Comparison of ENCODE assay signal across 11 mouse cellular contexts in genomic region chr7:68696908-68697307, GRCm38 (mm10). TPM values are rescaled to one million over a fixed set of nuclear protein-coding genes. Genes with fewer than 3 reads are reported as not detected.
DNase-seq lines count a peak whose midpoint lies in the region; ATAC-seq and TF ChIP-seq lines count a peak whose summit lies in the region.
"Had no signal": no experiment of that assay in that cellular context is flagged by ENCODE, and none has a peak within 500 bp of the region (broad histone marks: within the 10 kb centered on the region; RNA-seq: fewer than 3 reads in every experiment).

No protein-coding gene starts in this region.

- ATAC-seq in liver, embryonic 11.5 days (replicated peaks; ENCODE audit: low FRiP score), result no peak; the same call in 1 of the 2 replicates
- ATAC-seq in kidney, embryonic 16.5 days (ENCODE audit: low FRiP score, low TSS enrichment), result peak; percentile 57; the same call in 1 of the 2 replicates
- ATAC-seq in forebrain, embryonic 16.5 days, result no peak

- H3K79me2 ChIP-seq in liver, adult 2 months (ENCODE audit: control insufficient read depth, insufficient read depth, low read length), result no peaks in the 10 kb centered on the region

- H3K9me3 ChIP-seq in liver, embryonic 11.5 days (ENCODE audit: control insufficient read depth, low read length), result no peaks in the 10 kb centered on the region
- H3K9me3 ChIP-seq in kidney, embryonic 16.5 days (ENCODE audit: low read length), result no peaks in the 10 kb centered on the region
- no peaks in the 10 kb centered on the region for H3K9me3 ChIP-seq in hindbrain, embryonic 10.5 days
- H3K9me3 ChIP-seq in forebrain, embryonic 16.5 days (ENCODE audit: control insufficient read depth, low read length), result no peaks in the 10 kb centered on the region
- H3K9me3 ChIP-seq: forebrain, embryonic 12.5 days; limb, embryonic 15.5 days had no signal

- H3K4me3 ChIP-seq in liver, adult 2 months (ENCODE audit: insufficient read depth, low read depth, low read length), result no peak overlapping the region
- no peak overlapping the region for H3K4me3 ChIP-seq in liver, embryonic 11.5 days (ENCODE audit: low read depth, low read length)
- H3K4me3 ChIP-seq in kidney, embryonic 16.5 days (ENCODE audit: low read length), result no peak overlapping the region
- no peak overlapping the region for H3K4me3 ChIP-seq in lung, adult 2 months (replicated peaks; ENCODE audit: extremely low read depth, low read depth, low read length)
- no peak overlapping the region for H3K4me3 ChIP-seq in hindbrain, embryonic 10.5 days
- H3K4me3 ChIP-seq in forebrain, embryonic 16.5 days (replicated peaks; ENCODE audit: low read length), result no peak overlapping the region
- H3K4me3 ChIP-seq: forebrain, embryonic 12.5 days; limb, embryonic 15.5 days; myocyte had no signal

- TF ChIP-seq CTCF in liver, adult 2 months (IDR thresholded peaks at IDR 0.05; ENCODE audit: low read depth, low read length), result no peak
- no peak for TF ChIP-seq CTCF in lung, adult 2 months (IDR thresholded peaks at IDR 0.05; ENCODE audit: insufficient read depth, low read length)

- no peak overlapping the region for H3K4me2 ChIP-seq in liver, embryonic 11.5 days
- no peak overlapping the region for H3K4me2 ChIP-seq in kidney, embryonic 16.5 days (replicated peaks; ENCODE audit: low read depth, low read length)
- H3K4me2 ChIP-seq in forebrain, embryonic 16.5 days (ENCODE audit: low read length), result no peak overlapping the region
- H3K4me2 ChIP-seq: forebrain, embryonic 12.5 days; limb, embryonic 15.5 days had no signal

- peak; percentile 98 for DNase-seq in liver, adult 2 months (ENCODE audit: extremely low read depth, low read depth, low spot score)
- DNase-seq in liver, embryonic 11.5 days (ENCODE audit: low spot score), result no peak
- DNase-seq in lung, adult 2 months, result peak; percentile 22
- DNase-seq in urinary bladder, postnatal 36 days (ENCODE audit: low spot score in 2 of 2), result peak; percentile 51 to 61
- no peak for DNase-seq in hindbrain, embryonic 10.5 days (ENCODE audit: low spot score)
- DNase-seq: gastrocnemius, postnatal 25 days had no signal

- no peak for TF ChIP-seq POLR2A in liver, adult 2 months (IDR thresholded peaks at IDR 0.05; ENCODE audit: extremely low read depth, insufficient read depth, low read length)
- TF ChIP-seq POLR2A in lung, adult 2 months (IDR thresholded peaks at IDR 0.05; ENCODE audit: borderline replicate concordance, extremely low read depth, low read depth, low read length), result no peak

- no peak overlapping the region for H3K9ac ChIP-seq in liver, adult 2 months (ENCODE audit: low read depth, low read length)
- no peak overlapping the region for H3K9ac ChIP-seq in liver, embryonic 11.5 days (ENCODE audit: low read depth, low read length)
- no peak overlapping the region for H3K9ac ChIP-seq in kidney, embryonic 16.5 days (replicated peaks; ENCODE audit: low read length)
- H3K9ac ChIP-seq in forebrain, embryonic 16.5 days (replicated peaks; ENCODE audit: low read depth, low read length), result no peak overlapping the region
- H3K9ac ChIP-seq: forebrain, embryonic 12.5 days; limb, embryonic 15.5 days had no signal

- no peaks in the 10 kb centered on the region for H3K27me3 ChIP-seq in liver, adult 2 months (ENCODE audit: control insufficient read depth, insufficient read depth, low read length)
- H3K27me3 ChIP-seq in liver, embryonic 11.5 days (replicated peaks; ENCODE audit: control insufficient read depth, insufficient read depth, low read length), result no peaks in the 10 kb centered on the region
- no peaks in the 10 kb centered on the region for H3K27me3 ChIP-seq in kidney, embryonic 16.5 days (ENCODE audit: insufficient read depth, low read length)
- H3K27me3 ChIP-seq in hindbrain, embryonic 10.5 days (ENCODE audit: insufficient read depth, poor library complexity, severe bottlenecking), result no peaks in the 10 kb centered on the region
- no peaks in the 10 kb centered on the region for H3K27me3 ChIP-seq in forebrain, embryonic 16.5 days (replicated peaks; ENCODE audit: control insufficient read depth, insufficient read depth, low read length)
- H3K27me3 ChIP-seq: forebrain, embryonic 12.5 days; limb, embryonic 15.5 days had no signal

- WGBS in liver, adult 2 months, result 14% methylated on average over 6 of the region's 6 CpGs
- WGBS in liver, embryonic 11.5 days, result 74% methylated on average over 6 of the region's 6 CpGs
- WGBS in kidney, embryonic 16.5 days, result 47% methylated on average over 6 of the region's 6 CpGs
- whole genome bisulfite sequencing in lung, adult 2 months, result 42% methylated on average over 6 of the region's 6 CpGs
- 82% methylated on average over 6 of the region's 6 CpGs for WGBS in hindbrain, embryonic 10.5 days
- WGBS in forebrain, embryonic 16.5 days, result 70% methylated on average over 6 of the region's 6 CpGs

- H3K36me3 ChIP-seq in liver, adult 2 months (ENCODE audit: control insufficient read depth, insufficient read depth, low read length), result no peaks in the 10 kb centered on the region
- H3K36me3 ChIP-seq in liver, embryonic 11.5 days (ENCODE audit: control insufficient read depth, insufficient read depth, low read length), result no peaks in the 10 kb centered on the region
- no peaks in the 10 kb centered on the region for H3K36me3 ChIP-seq in kidney, embryonic 16.5 days (ENCODE audit: insufficient read depth, low read length)
- no peaks in the 10 kb centered on the region for H3K36me3 ChIP-seq in hindbrain, embryonic 10.5 days
- no peaks in the 10 kb centered on the region for H3K36me3 ChIP-seq in forebrain, embryonic 16.5 days (ENCODE audit: control insufficient read depth, insufficient read depth)
- H3K36me3 ChIP-seq: forebrain, embryonic 12.5 days; limb, embryonic 15.5 days had no signal

- peaks cover 10% of the 10 kb centered on the region for H3K4me1 ChIP-seq in liver, adult 2 months (ENCODE audit: control insufficient read depth, insufficient read depth, low read length)
- no peaks in the 10 kb centered on the region for H3K4me1 ChIP-seq in liver, embryonic 11.5 days (replicated peaks; ENCODE audit: control insufficient read depth, insufficient read depth, low read length)
- H3K4me1 ChIP-seq in kidney, embryonic 16.5 days (ENCODE audit: insufficient read depth, low read length), result no peaks in the 10 kb centered on the region
- peaks cover 2% of the 10 kb centered on the region for H3K4me1 ChIP-seq in lung, adult 2 months (ENCODE audit: control insufficient read depth, insufficient read depth, low read length)
- peaks cover 4% of the 10 kb centered on the region; the same call in 1 of the 2 replicates for H3K4me1 ChIP-seq in hindbrain, embryonic 10.5 days (replicated peaks)
- no peaks in the 10 kb centered on the region for H3K4me1 ChIP-seq in forebrain, embryonic 16.5 days (replicated peaks; ENCODE audit: control insufficient read depth, insufficient read depth, low read length)
- H3K4me1 ChIP-seq: forebrain, embryonic 12.5 days; limb, embryonic 15.5 days had no signal

- H3K27ac ChIP-seq in liver, adult 2 months (replicated peaks; ENCODE audit: insufficient read depth, low read depth, low read length), result peak overlapping the region; percentile 30
- H3K27ac ChIP-seq in liver, embryonic 11.5 days (ENCODE audit: low read depth, low read length), result no peak overlapping the region
- 0 out of 2 replicates have a peak overlapping the region, but pooled peaks have one; percentile 38 for H3K27ac ChIP-seq in kidney, embryonic 16.5 days (ENCODE audit: low read length)
- H3K27ac ChIP-seq in hindbrain, embryonic 10.5 days, result no peak overlapping the region
- H3K27ac ChIP-seq in forebrain, embryonic 16.5 days (ENCODE audit: low read length), result no peak overlapping the region
- H3K27ac ChIP-seq: forebrain, embryonic 12.5 days; limb, embryonic 15.5 days had no signal

RNA-seq across cellular contexts. Expression of gene Arrdc4, which starts 52.1 kb away (rescaled TPM):
- 11.1 and 11.2 TPM in 2 replicates for total RNA-seq in liver, adult 2 months (2014; rRNA removed)
- 4.4 and 6.4 TPM in 2 replicates for polyA plus RNA-seq in liver, adult 2 months (2012; rRNA removed)
- polyA plus RNA-seq in liver, embryonic 11.5 days (2014; fragmentation: Nextera tagmentation; extraction: Ambion mirVana), result 8.1 and 8.5 TPM in 2 replicates
- polyA plus RNA-seq in kidney, embryonic 16.5 days (2015; fragmentation: Nextera tagmentation; extraction: Ambion mirVana), result 29.7 and 31.4 TPM in 2 replicates
- polyA plus RNA-seq in lung, adult 2 months (2012; rRNA removed), result 12.9 and 17.9 TPM in 2 replicates
- polyA plus RNA-seq in hindbrain, embryonic 10.5 days (2016; fragmentation: Nextera tagmentation; extraction: Ambion mirVana), result 19.7 and 21.3 TPM in 2 replicates
- 32.3 TPM in 2 replicates for polyA plus RNA-seq in forebrain, embryonic 16.5 days (2015; fragmentation: Nextera tagmentation; extraction: Ambion mirVana)

Comparison
In these comparisons a context has a peak if more than half of its experiments do, and no peak if none do; other contexts are left out.
1. DNase-seq: peak in liver, adult 2 months (single experiment), lung, adult 2 months (single experiment) and urinary bladder, postnatal 36 days (2 of 2); none in liver, embryonic 11.5 days (single experiment) and hindbrain, embryonic 10.5 days (single experiment).
2. H3K27ac ChIP-seq: peak in liver, adult 2 months (single experiment) and kidney, embryonic 16.5 days (single experiment); none in liver, embryonic 11.5 days (single experiment), hindbrain, embryonic 10.5 days (single experiment) and forebrain, embryonic 16.5 days (single experiment).